Mouse (Mus musculus) B cell, adult 62 days (primary cell): ENCODE data around the gene Zfp462. TPM values are rescaled to one million over a fixed set of nuclear protein-coding genes. Genes with fewer than 3 reads are reported as not detected.

Experiments
- total RNA-seq: library from RNA; stranded (reverse); gene quantifications from 4 replicates; pipeline ENCODE4 v1.2.4, GENCODE M21; 2023

Zfp462 gene
- total RNA-seq = not detected in 4 replicates

DNA sequence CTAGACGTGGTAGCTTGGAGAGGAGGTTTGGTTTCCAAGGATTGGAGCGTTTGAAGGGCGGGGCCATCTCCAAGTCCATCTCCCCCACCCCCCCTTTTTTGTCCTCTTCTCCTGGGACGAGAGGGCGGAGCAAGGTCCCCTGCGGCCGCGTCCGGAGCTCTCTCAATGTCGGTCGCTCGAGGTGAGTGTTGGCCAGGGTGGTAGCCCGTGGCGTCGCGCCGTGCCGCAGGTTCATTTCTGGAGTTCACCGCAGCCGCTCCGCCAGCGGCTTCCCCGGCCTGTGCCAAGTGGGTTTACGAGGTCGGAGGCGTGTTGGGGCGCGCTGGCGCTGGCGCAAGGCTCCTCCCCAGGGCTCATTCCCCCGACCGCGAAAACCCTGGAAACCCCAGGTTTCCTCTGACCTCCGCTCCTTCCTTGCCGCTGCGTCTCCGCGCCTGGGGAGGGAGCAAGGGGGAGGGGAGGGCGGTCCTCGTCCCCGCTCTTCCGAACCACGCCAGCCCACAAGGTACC is at the start of gene Zfp462:
TSS of gene Zfp462 (plus strand) at position 128 of the 510 bp plus-strand sequence.

